Mouse (Mus musculus): Measurements from ENCODE around the gene Slc35a3. TPM values are rescaled to one million over a fixed set of nuclear protein-coding genes. Genes with fewer than 3 reads are reported as not detected.
A peak's percentile ranks its signal among the peaks of the same experiment; 100 is the strongest.
"Not testable (repeated sequence)": the region's sequence is repeated elsewhere in the genome, so short reads cannot be mapped to it uniquely, and the experiment has no call there.

The Slc35a3 gene
- total RNA-seq, 2 experiments from 2014 or later: 12.6 to 15.6 TPM

DNA sequence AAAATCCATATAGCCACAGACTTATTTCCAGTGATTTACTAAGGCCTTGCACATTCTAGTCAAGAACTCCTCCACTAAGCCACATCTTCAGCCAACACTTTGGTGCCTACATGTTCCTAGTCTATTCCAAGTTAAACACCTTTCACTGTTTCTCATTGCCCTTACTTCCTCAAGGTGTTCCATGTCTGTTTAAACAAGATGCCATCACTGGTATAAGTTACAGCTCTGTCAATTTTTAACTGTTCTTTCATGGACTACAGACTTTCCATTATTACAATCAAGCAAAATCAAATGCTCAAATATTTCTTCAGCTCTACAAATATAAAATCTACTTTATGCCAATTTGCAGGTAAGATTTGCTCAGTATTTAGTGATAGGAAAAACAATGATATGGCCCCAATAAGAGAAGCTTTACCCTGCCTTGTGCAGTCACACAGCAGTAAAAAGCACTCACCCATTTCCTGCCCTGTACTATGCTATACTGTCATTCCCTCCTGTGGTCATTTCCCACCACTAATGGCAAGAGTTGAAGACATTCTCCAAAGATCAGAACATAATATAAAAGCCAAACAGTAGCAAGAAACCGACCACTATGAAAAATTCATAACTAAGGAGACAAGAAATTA lies 9.9 kb downstream of the Slc35a3 start:
- no peak for DNase-seq (ENCODE audit: low spot score in 2 of 2)

DNA sequence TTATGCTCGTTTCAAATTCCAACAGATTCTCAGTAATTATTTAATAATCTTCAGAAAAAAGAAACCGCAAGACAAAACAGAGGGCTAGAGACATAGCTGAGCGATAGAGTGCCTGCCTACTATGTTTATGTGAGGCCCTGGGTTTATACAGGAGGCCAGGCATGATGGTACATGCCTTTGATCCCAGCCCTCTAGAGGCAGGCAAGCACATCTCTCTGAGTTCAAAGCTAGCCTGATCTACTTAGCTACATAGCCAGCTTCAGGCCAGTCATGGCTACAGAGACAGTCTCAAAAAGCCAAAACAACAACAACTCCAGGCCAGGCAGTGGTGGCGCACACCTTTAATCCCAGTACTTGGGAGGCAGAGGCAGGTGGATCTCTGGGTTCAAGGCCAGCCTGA lies 11.0 kb downstream of the Slc35a3 start:
- DNase-seq (ENCODE audit: low spot score in 2 of 2): no peak

DNA sequence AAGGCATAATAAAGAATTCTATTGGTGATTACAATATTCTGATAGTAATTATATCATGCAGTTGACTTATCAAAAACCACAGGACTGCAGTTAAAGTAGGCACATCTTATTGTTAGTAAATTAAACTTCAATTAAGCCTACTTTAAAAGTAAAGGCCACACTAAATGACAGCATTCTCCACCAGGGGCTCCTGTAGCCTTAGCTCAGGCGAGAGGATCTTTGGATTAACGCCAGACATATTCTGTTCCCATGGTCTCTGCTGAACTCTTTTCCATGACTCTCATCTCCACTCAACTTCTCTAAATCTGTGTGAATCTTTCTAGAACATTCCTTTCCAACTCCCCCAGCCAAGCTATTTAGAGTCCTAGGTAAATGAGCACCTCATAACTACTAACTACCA lies 13.8 kb downstream of the Slc35a3 start:
- DNase-seq (ENCODE audit: low spot score in 2 of 2): no peak

DNA sequence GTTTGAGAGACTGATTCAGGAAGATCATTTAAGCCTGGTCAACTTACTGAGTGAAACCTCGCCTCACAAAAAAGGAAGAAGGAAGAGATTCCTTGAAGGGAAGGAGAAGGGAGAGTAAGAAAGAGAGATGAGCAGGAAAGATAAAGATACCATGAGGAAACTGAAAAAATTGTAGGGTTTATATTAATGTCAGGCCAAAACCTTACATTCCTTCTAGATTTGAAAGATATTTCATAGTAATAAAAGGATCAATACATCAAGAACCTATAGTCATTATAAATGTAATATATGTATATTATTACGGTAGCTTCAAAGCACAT lies 17.0 kb downstream of the Slc35a3 start:
- DNase-seq (ENCODE audit: low spot score in 2 of 2): no peak

DNA sequence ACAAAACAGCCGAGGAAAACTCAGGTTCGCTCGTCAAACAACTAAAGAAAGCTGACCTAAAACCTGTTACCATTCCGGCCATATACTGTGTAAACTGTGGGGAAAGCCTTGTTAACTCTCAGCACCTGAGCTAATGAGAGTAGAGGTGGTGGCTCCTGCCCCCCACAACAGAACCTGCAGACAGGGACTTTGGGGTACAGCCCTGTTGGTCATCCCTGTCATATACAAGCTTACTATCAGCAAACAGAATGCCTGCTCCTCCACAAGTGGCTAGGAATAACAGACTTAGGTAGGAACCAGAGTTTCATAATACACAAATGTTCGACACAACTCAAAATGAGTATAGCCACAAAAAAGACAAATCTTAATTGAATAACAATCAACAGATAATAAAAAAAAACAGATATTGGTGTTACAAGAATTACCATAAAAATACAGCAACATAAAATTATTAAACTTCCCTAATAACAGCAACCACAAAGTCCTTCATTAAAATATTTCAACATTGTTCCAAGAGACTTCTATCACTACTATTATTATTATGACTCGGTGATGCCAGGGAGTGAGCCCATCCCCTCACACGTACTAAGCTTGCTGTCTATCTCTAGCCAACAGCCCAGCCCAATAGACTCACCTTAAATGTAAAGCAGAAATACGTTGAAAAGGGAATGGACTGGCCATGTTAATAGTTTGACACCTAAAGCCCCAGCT lies 17.5 kb downstream of the Slc35a3 start:
- DNase-seq (ENCODE audit: low spot score in 2 of 2): no peak

DNA sequence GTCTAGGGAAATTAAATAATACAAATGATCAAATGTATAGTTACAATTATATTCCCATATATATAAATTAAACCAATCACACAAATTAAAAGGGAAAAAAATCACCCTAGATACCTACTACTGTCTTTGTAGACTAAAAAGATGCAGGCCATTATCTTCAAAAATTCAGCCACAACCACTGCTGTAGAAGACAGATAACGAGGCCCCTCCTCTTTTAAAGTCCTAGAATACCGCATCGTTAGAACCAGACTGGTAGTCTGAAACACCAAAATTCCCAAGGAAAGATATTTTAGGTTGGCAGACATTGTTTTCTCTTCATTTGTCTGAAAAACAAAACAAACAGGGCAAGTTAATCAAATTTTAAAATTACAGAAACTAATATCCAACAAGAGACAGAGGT lies 18.3 kb downstream of the Slc35a3 start:
- no peak for DNase-seq (ENCODE audit: low spot score in 2 of 2)

DNA sequence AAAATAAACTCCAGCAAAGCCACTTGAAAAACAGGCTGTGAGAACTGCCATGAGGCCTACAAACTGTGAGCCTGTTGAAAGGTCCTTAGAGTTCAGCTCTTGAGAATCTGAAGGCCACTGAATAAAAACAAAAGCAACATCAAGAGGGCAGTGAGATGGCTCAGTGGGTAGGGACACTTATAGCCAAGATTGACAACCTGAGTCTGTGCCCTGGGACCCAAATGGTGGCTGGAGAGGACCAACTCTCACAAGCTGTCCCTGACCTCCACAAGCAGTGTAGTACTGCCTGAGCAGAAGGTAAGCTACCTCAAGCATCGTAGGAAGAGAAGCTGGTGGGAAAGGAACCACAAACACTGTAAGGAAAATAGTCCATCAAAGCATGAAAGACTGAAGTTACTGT lies 31.5 kb downstream of the Slc35a3 start, which contains the start of gene Gm43191:
Gene Gm43191, minus strand, starts transcription at position 101 of the 400 bp plus-strand sequence.
- no peak for DNase-seq (ENCODE audit: low spot score in 2 of 2)

DNA sequence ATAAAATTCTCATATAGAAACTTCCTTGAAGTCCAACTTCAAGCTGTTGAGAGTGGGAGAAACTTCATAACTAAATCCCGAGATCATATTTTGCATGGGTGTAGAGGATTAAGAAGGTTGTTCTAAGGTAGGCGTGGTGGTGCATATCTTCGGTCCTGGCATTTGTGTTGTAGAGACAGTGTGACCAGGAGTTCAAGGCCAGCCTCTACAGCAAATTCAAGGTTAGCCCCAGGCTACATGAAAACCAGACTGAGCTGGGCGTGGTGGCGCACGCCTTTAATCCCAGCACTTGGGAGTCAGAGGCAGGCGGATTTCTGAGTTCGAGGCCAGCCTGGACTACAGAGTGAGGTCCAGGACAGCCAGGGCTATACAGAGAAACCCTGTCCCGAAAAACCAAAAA lies 48.4 kb downstream of the Slc35a3 start:
- DNase-seq (ENCODE audit: low spot score in 2 of 2): not testable (repeated sequence)

DNA sequence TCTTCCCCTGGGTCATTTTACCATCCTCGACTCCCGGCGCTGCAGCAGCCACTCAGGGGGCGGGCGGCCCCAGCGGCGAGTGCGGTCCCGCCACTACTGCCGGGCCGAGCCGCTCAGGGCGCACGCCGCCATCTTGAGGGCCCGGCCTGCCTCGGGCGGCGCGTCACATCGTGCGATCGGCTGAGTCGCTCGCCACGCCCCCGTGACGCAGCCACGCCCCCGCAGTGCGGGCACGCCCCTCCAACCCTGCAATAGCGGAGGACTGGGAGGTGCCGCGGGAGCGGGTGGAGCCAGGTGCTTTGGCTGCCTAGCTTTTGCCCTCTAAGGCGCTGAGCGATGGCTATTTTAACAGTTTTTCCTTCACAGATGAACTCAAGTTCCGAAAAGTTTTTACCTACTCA lies 50.2 kb downstream of the Slc35a3 start, which contains the start of gene Mfsd14a:
Gene Mfsd14a, minus strand, starts transcription at position 215 of the 401 bp plus-strand sequence.
- peak; percentile 99 to 100 for DNase-seq (ENCODE audit: low spot score in 2 of 2)

DNA sequence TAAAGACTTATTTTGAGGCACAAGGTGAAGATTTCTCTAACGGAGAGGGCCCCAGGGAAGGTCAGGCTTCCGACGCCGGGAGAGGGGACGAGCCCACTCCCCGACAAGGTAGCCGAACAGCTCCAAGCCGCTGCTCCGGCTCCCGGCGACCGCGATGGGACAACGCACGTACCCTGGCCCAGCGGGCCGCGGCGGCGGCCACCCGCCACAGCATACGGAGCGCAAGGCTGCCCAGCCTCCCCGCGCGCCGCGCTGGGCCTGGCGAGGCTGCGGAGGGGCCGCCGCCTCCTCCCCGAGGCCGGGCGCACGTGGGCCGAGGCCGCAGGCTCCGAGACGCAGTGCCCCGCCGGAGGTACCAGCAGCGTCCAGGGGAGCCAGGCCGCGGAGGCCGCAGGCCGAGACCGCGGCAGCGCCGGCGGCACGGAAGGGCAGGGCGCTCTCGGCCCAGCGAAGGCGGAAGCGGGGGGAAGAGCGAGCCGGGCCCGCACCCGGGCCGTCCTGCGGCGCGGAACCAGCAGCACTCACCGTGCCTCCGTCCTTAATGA lies 50.7 kb downstream of the Slc35a3 start:
- peak; percentile 38 to 67 for DNase-seq (ENCODE audit: low spot score in 2 of 2)

DNA sequence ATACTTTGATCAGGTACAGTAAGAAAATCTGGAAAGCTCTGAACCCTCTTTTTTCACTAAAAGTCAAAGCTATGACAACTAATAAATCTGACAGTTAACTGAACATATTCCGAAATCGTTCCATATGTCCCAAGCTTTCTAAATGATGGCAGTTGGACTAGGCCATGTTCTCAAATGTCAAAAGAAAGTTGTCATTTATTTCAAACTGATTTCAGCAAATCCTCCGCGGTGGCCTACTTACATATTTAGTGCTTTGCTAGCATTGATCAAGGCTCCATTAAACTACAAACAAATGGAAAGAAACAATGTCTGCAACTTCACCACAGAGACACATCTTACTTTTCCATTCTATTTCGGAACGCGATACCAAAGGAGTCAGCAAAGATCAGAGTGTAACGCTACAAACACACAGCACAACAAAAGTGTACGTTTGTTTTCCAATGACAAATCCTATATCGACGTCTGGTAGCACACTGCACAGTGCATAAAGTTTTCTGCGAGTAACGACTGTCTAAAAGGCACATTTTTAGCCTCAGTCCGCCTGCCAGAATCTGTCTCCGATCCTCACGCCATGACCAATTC lies 51.3 kb downstream of the Slc35a3 start:
- DNase-seq (ENCODE audit: low spot score in 2 of 2): no peak

DNA sequence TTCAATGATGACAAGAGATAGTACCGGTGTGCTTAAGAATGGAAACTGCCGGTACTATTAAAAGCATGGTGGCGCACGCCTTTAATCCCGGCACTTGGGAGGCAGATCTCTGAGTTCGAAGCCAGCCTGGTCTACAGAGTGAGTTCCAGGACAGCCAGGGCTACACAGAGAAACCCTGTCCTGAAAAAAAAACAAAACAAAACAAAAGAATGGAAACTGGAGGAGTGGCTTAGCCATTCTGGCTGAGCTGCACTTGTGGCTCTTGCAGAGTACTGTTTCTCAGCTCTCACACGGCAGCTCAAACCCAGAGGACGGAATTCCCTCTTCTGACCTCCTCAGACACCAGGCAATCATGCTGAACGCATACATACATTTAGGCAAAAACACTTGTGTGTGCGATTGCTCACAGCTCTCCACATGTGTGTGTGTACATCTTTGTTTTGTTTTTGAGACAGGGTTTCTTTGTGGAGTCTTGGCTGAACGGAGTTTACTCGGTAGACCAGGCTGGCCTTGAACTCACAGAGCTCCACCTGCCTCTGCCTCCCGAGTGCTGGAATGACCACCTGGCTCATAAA lies 52.7 kb downstream of the Slc35a3 start:
- DNase-seq (ENCODE audit: low spot score in 2 of 2): no peak

DNA sequence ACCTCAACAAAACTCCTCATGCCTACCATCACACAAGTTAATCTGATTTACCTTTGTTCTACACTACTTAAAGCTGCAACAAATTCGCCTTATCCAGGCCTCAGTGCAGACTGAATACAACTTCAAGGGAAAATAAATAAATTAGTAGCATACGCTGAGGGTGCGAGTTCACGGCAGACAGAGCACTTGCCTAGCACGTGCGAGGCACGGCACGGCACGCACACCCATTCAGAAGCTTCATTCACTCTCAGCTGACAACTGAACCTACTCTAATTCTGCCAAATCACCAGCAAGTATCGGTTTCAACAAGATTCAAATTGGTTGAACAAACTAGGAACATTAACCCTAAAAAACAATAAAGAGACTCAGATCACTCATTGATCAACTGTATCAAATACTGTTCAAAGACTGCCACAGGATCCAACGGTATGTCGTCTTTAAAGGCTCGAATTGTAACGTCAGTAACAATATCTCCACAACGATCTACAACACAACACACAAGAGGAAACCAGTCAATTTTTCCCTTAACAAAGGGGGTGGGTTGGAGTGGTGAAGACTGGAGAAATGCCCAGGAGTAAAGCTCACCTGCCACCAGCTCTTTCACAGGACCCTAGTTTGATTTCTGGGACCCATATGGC lies 53.6 kb downstream of the Slc35a3 start:
- DNase-seq (ENCODE audit: low spot score in 2 of 2): no peak

DNA sequence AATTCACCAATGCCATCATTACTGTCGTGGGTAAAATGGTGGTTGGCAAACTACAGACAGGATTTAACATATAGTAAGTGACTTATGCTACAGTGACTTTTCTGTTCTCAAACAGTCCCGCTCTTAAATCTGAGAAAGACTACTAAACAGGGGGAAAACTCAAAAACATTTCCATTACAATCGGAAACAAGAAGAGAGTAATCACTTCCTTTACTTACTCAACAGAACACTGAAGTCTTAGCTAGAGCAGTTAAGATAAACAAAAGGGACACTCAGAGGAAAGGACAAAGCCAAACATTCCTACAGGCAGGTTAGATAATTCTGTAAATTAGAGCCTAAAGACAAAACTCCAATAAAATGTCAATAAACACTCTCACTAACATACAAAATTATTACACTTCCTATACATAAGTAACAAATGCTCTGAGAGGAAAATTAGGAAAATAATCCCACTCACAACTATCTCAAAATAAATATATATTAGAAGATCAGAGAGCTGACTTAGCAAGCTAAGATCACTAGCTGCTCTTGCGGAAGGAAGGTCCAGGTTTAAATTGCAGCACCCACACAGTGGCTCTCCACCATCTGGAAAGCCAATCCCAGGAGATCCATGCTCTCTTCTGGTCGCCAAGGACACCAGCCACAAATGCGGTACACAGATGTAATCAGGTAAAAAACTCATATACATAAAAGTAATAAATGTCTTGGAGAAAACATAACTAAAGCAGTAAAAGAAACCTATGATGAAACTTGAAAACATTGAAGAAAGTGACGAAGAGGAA lies 56.3 kb downstream of the Slc35a3 start:
- no peak for DNase-seq (ENCODE audit: low spot score in 2 of 2)

DNA sequence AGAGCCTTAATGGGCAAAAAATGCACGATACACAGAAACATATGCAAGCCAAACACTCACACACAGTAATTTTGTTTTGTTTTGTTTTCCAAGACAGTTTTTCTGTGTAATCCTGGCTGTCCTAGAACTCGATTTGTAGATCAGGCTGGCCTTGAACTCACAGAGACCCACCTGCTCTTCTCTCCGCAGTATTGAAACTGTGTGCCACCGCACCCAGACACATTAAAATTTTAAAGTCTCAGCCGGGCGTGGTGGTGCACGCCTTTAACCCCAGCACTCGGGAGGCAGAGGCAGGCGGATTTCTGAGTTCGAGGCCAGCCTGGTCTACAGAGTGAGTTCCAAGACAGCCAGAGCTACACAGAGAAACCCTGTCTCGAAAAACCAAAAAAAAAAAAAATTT lies 58.6 kb downstream of the Slc35a3 start:
- DNase-seq (ENCODE audit: low spot score in 2 of 2): not testable (repeated sequence)

DNA sequence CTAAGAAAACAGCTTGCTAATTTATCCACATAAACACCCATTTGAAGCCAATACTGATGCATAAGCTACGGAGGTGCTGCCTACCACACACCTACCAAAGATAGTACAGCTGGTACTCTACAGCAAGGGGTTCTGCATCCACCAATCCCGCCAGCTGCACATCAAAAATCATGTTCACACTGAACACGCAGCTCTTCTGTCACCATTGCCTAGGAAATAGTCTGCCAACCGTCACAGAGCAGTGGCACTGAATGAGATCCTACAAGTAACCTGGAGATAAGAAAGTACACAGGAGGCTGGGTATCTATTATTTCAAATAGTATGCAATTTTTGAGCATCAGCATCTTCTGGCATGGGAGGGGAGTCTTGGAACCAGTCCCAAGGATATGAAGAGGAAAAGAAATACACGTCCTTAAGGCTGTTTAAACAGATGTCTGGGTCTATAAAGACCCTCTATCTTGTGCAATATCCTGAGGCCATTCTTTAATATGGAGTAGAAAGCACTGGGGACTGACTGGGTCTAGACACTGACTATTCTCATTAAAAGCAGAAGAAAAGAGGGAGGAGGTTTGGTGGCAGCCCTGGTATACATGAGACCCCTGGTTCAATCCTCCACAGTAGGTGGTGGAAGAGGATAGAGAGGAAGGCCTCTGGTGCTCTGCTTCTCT lies 59.2 kb downstream of the Slc35a3 start:
- DNase-seq (ENCODE audit: low spot score in 2 of 2): no peak

DNA sequence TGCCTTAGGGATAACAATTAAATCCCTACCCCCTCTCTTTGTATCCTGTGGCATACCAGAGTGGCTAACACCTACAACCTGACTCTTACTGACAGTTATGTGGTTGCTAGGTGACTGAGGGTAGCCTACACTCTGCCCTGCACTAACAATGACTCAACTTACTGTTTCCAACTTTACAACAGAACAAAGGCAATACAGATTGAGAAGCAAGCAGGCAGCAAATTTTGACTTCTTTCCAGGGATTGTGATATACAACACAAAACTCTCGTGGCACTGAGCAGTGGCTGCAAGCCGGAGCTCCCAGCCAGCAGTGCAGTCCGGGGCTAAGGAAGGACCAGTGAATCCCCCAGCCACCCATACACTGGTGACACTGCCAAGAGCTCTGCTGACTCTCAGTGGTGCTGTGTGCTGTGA lies 60.6 kb downstream of the Slc35a3 start:
- DNase-seq (ENCODE audit: low spot score in 2 of 2): no peak

DNA sequence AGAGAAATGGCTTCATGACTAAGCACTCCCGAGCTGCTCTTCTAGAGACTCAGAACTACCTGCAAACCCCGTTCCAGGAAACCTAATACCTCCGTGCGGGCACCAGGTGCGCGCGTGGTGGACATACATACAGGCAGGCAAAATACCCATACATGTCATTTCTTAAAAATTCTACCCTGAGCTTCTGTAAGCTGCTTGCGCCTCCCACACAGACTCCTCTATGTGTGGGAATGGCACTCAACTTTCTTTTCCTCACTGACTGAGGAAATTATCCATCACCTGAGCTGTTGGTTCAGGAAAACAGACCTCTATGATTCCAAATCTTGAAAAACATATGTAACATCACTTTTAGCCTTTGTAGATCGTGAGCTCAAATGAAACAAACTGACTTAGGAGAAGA lies 61.9 kb downstream of the Slc35a3 start:
- no peak for DNase-seq (ENCODE audit: low spot score in 2 of 2)

DNA sequence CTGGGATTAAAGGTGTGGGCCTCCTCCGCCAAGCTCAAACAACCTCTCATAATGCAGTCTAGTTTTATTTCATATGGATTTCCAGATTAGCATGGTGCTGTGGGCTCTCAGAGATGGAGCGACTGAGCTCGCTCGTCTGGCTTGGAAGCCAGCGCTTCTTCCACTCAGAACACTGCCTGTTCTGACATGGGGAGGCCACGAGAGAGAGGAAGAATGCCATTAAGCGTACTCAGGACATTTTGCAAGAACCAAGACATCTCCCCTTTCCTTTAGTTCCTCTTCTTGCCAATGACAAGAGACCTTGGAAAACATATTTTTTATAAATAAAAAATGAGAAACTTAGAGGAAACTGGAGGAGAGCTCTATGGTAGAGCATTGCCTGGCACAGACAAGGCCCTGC lies 63.8 kb downstream of the Slc35a3 start:
- no peak for DNase-seq (ENCODE audit: low spot score in 2 of 2)

DNA sequence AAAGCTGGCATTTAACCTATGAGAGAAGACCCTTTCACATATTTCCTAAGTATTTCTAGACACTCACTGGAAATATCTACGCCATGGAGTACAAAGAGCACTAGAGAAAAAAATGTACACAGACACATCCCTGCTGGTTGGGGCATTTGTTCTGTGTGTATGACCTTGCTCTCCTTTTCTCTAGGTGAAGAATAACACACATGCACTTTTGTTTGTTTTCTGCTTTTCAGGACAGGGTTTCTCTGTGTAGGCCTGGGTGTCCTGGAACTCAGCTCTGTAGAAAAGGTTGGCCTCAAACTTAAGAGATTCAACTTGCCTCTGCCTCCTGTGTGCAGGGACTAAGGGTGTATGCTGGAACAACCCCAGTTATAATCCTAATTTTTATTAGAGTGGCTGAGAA lies 66.2 kb downstream of the Slc35a3 start:
- no peak for DNase-seq (ENCODE audit: low spot score in 2 of 2)
